Mouse (Mus musculus): ENCODE results near the gene Fbh1.
A peak's percentile ranks its signal among the peaks of the same experiment; 100 is the strongest.

Fbh1 gene

GRCm38 (mm10) chr2:11777091-11778068 lies at the start of gene Fbh1, which contains the start of gene Ankrd16:
Fbh1 (minus strand) TSS chr2:11777582.
Ankrd16 (plus strand) TSS chr2:11777876.
- DNase-seq: peak; percentile 100

- DNase-seq: no peak
These were observed 24.0 kb upstream of the Fbh1 start for GRCm38 (mm10) chr2:11801299-11801930.

GRCm38 (mm10) chr2:11797930-11798364 lies 20.6 kb upstream of the Fbh1 start:
- DNase-seq: no peak

GRCm38 (mm10) chr2:11794668-11795067 lies 17.3 kb upstream of the Fbh1 start:
- no peak for DNase-seq

- peak in 1 of 2 experiments; percentile 38 for DNase-seq
These were observed 6.8 kb upstream of the Fbh1 start for GRCm38 (mm10) chr2:11784159-11784558.

GRCm38 (mm10) chr2:11778087-11778823 lies 873 bp upstream of the Fbh1 start:
- DNase-seq: peak; percentile 94 to 95

- no peak for DNase-seq
These were observed 967 bp downstream of the Fbh1 start for GRCm38 (mm10) chr2:11776415-11776814.

GRCm38 (mm10) chr2:11775121-11775520 lies 2.3 kb downstream of the Fbh1 start:
- DNase-seq: no peak

- no peak for DNase-seq
These were observed 3.0 kb downstream of the Fbh1 start for GRCm38 (mm10) chr2:11774426-11774825.

GRCm38 (mm10) chr2:11772401-11772800 lies 5.0 kb downstream of the Fbh1 start:
- DNase-seq: no peak

- no peak for DNase-seq
These were observed 5.7 kb downstream of the Fbh1 start for GRCm38 (mm10) chr2:11771701-11772100.

GRCm38 (mm10) chr2:11767161-11767545 lies 10.2 kb downstream of the Fbh1 start:
- peak; percentile 16 to 46 for DNase-seq

- DNase-seq: no peak
These were observed 10.8 kb downstream of the Fbh1 start for GRCm38 (mm10) chr2:11766485-11767160.

- DNase-seq: peak; percentile 59 to 70
These were observed 11.7 kb downstream of the Fbh1 start for GRCm38 (mm10) chr2:11765694-11766093.

GRCm38 (mm10) chr2:11762541-11762940 lies 14.8 kb downstream of the Fbh1 start:
- no peak for DNase-seq

GRCm38 (mm10) chr2:11739516-11740051 lies 37.8 kb downstream of the Fbh1 start:
- DNase-seq: no peak

GRCm38 (mm10) chr2:11738794-11739193 lies 38.6 kb downstream of the Fbh1 start:
- no peak for DNase-seq

GRCm38 (mm10) chr2:11735853-11736252 lies 41.5 kb downstream of the Fbh1 start:
- no peak for DNase-seq

- no peak for DNase-seq
These were observed 44.4 kb downstream of the Fbh1 start for GRCm38 (mm10) chr2:11732978-11733377.

GRCm38 (mm10) chr2:11729091-11729490 lies 48.3 kb downstream of the Fbh1 start:
- no peak for DNase-seq

- no peak for DNase-seq
These were observed 49.8 kb downstream of the Fbh1 start for GRCm38 (mm10) chr2:11727574-11727973.

- no peak for DNase-seq
These were observed 54.8 kb downstream of the Fbh1 start for GRCm38 (mm10) chr2:11722564-11722963.
